Mouse (Mus musculus): Measurements from ENCODE around the gene Arrdc4.

GRCm38 (mm10) chr7:68717498-68717897 is 31.5 kb downstream of the Arrdc4 start:
- TF ChIP-seq CTCF (IDR thresholded peaks at IDR 0.05; ENCODE audit: control insufficient read depth, insufficient read depth, insufficient replicate concordance, low read depth, low read length), result no peak
- no peak for TF ChIP-seq POLR2A (IDR thresholded peaks at IDR 0.05; ENCODE audit: control insufficient read depth, low read depth, low read length)

All from testis, adult 2 months (tissue).